Mouse (Mus musculus) mouse embryonic stem cell (cell line): ENCODE data around the gene 4930442H23Rik.

ENCODE experiments used
- in situ Hi-C, 2 experiments: fragments of 300-500 bp; cut with MboI; formaldehyde crosslinking; loops; 1 replicate in 1 of 2; 3 replicates in 1 of 2; pipeline ENCODE4 v1.14.3; 2019 to 2020; ENCODE audit warnings: low sequenced_read_pairs in 2 of 2, low pct_unique_long_range_greater_than_20kb in 1 of 2, mixed read lengths in 1 of 2; ENCODE audit not compliant: unreplicated experiment in 1 of 2

Gene 4930442H23Rik

DNA sequence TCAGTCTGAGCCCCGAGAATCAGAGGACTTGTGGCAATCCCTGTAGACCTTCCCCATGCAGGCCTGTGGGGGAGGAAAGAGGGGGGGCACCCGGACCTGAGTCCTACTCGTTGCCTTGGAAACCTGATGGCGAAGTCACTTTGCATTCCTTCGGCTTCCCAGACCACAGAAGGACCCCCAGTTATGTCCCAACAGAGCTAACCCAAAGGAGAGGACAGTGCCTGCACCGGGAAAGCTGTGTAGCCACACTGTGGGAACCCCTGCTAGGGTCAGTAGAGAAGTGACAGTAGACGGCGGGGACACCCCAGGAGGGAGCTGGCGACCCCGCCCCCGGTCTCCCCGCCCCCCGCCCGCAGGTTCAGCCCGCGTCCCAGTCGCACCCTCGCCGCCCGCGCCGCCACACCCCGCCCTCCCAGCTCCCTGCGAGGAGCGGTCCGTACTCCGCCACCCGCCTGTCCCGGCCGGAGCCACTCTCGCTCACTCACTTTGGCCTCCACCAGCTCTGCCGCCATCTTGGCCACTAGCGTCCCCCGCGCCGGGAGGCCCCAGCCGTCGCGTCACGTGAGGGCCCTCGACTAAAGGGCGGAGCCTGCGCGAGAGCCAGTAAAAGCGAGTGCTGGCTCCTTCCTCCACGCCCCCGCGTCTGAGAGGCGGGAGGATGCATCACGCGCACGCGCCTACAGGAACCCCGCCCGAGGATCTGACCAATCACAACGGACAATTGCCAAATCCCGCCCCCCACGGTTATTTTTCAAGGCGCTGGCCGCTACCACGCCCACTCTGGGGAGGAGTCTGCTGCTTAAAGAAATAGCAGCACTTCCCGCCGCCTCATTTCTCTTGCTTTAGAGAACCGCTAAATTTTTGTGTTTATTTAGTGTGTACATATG is 16.2 kb downstream of the 4930442H23Rik start, which contains the start of gene Pias4:
TSS of gene Pias4 (minus strand) at position 724 of the 887 bp plus-strand sequence.
- in situ Hi-C loops: no loop called here

DNA sequence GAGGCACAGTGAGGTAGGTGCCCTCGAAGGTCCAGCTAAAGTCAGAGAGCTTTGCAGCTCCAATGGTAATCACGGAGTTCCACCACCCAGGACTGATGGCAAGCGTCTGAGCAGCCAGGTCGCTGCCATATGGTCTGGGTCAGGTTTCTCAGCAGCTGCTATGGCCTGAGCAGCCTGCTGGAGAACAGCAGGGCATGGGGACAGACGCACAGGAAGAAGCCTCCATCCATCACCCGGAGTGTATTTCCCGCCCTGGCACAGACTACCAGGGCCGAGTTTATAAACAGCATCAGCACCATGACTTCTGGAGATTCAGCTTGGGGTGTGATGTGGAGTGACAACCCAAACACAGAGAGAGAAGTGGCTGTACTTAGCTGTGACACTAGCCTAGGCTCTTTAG is 18.5 kb downstream of the 4930442H23Rik start:
- in situ Hi-C loops: no loop called here

DNA sequence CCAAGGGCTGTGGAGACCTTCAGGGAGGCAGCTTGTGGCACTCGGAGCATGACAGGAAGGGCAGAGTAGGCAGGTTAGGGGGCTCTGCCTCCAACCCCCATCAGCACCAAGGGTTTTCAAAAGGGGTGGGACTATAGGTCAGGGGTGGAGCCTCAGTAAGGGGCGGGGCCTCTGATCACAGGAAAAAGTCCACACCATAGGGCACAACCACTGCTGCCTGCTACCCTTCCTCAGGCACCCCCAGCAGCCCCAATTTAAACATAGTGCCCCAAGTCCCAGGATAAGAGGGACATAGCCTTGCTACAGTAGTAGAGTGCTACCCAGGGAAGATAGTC is 21.4 kb downstream of the 4930442H23Rik start:
- in situ Hi-C loops: no loop called here

DNA sequence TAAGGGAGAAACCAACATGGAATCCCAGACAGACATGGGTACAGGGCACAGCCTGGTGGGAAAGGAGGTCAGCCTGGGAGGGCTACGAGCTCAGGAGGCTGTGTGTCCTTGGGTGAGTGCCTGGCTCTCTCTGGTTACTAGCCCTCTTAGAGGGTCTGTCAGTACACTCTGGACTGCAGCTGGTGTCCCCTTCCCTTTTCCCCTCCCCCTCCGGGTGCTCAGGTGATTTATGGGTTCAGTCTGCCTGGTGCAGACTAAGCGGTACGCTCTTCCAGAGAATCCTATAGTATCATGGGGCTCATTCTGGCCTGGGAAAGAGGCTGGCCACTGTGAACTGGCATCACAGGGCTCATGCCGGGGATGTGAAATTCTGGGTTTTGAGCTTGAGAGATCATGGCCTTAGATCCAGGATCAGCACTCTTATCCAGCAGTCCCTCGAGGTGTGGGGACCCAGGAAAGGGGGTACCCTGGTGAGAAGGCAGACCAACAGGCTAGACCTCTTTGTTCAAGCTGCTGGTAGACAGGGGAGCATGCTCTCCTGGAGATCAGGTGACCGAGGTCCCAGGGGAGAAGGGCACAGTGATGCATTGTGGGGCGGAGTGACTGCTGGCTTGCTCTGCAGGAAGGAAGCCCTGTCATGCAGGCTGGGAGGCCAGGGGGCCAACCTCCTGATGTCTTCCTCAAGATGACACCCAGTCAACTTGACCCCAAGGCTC is 21.9 kb downstream of the 4930442H23Rik start:
- in situ Hi-C loops: no loop called here

DNA sequence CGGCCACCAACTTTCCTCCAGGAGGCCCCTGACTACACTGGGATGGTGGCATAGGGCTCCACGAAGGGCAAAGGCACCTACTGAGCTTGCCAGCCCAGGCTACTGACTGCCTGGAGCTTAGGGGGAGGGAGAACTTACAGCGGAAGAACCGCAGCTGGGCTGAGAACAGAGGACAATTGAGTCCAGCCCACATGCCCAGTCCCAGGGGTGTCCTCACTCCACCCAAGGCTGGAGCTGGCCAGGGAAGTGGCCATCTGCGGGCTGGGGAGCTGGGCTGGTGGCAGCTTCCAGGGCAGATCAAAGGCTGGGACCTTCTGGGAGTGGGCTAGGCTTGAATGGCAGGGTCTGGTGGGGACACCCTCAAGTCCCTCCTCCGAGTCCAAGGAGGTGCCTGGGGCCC is 28.9 kb downstream of the 4930442H23Rik start:
- in situ Hi-C loops: no loop called here

GRCm38 (mm10) chr10:81154313-81154712 is 29.3 kb downstream of the 4930442H23Rik start:
- in situ Hi-C loops: no loop called here

- in situ Hi-C loops: no loop called here
Observed at GRCm38 (mm10) chr10:81152609-81153008, 31.0 kb downstream of the 4930442H23Rik start.

- in situ Hi-C loops: no loop called here
Observed at GRCm38 (mm10) chr10:81151261-81151660, 32.4 kb downstream of the 4930442H23Rik start.

- in situ Hi-C loops: no loop called here
Observed at GRCm38 (mm10) chr10:81146296-81146695, 37.4 kb downstream of the 4930442H23Rik start.

DNA sequence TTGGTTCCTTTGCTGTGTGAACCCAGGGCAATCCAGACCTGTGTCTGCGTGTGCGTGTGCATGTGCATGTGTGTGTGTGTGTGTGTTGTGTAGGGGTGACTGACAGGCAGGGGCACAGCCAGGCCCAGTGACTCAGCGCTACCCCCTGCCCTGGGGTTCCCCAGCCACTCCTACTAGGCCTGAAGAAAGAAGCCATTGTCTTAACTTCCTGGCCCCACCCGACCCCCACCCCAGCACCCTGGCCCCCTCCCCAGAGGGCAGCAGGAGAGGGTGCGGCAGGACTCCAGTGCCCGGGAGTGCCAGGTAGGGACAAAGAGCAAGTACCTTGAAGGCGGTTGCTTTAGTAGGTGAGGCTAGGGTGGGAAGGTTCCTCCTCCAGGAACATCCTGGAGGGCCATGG is 37.9 kb downstream of the 4930442H23Rik start:
- in situ Hi-C loops: no loop called here

DNA sequence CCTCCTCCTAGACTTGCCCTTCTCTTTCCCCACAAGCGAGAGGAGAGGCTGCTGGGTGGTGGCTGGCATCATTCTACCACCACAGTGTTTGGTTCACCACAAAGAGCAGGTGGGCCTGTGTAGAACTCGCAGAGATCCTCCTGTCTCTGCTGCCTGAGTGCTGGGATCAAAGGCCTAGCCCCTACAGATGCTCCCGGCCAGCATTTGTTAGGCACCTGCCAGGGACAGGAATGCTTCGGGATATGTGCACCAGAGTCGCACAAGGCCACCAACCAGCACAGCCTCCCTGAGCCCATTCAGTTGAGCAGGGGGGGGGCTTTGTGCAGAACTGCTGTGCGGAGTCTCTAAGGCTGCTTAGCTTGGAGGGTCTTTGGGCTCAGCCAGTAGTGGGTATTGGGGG is 38.3 kb downstream of the 4930442H23Rik start:
- in situ Hi-C loops: no loop called here

DNA sequence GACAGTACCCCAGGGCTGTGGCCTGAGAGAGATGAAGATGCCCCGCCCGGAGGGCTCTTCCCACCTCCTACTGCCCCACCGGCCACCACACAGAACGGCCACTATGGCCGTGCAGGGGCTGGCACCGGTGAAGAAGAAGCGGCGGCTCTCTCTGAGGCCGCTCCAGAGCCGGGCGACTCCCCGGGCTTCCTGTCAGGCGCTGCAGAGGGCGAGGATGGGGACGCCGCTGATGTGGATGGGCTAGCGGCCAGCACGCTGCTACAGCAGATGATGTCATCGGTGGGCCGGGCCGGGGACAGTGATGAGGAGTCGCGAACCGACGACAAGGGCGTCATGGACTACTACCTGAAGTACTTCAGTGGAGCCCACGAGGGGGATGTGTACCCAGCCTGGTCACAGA is 39.0 kb downstream of the 4930442H23Rik start:
- in situ Hi-C loops: no loop called here

DNA sequence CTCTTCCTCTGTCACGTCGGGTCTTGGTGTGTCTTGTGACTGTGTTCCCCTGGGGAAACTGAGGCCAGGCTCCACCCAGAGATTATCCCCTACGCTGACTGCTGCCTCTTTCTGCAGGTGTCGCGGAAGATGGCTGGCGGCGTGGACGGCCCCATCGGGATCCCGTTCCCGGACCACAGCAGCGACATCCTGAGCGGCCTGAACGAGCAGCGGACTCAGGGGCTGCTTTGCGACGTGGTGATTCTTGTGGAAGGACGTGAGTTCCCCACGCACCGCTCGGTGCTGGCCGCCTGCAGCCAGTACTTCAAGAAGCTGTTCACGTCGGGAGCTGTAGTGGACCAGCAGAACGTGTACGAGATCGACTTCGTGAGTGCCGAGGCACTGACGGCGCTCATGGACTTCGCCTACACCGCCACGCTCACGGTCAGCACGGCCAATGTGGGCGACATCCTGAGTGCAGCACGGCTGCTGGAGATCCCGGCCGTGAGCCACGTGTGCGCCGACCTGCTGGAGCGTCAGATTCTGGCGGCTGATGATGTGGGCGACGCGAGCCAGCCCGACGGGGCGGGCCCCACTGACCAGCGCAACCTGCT is 39.7 kb downstream of the 4930442H23Rik start:
- in situ Hi-C loops: no loop called here

- in situ Hi-C loops: no loop called here
Observed at GRCm38 (mm10) chr10:81143157-81143633, 40.5 kb downstream of the 4930442H23Rik start.

DNA sequence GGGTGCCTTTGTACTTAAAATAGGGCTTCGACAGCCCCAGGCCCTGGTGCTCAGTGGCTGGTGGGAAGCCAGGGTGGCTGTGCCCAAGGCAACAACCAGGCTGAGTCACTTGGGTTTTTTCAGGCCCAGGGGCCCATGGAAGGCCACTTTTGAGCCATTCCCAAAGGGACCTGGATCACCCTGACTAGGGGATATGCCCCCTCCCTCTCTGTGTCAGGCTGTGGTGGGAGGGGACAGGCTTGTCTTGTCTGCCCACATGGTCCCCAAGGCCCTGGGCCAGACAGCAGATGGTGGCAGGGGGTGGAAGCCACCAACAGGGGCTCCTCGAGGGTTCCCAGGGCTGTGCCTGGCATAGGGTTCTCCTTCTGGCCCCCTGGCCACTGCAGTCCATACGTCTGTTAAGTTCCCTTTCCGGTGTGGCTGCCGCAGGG is 41.1 kb downstream of the 4930442H23Rik start:
- in situ Hi-C loops: no loop called here

GRCm38 (mm10) chr10:81141455-81142210 is 42.0 kb downstream of the 4930442H23Rik start:
- in situ Hi-C loops: no loop called here

- in situ Hi-C loops: no loop called here
Observed at GRCm38 (mm10) chr10:81140717-81141454, 42.8 kb downstream of the 4930442H23Rik start.

DNA sequence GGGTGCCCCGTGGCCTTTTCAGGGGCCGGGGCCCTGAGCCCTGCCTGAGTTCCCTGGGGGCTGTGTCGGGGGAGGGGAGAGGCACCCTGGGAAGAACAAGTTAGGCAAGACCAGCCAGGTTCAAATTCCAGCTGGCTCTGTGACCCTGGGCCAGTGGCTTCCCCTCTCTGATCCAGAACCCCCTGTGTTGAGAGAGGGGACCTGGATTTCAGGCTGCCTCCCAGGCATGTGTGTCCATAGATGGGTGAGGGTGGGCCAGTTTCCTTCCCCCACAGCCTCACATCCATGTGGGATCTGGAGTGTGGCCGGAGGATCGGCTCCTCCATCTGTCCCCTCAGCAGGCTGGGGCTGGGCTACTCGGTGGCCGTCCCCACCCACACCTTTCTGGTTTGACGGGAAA is 43.6 kb downstream of the 4930442H23Rik start:
- in situ Hi-C loops: no loop called here
